Mouse (Mus musculus) heart, postnatal 36 days (tissue): ENCODE measurements around the gene Dgat2. TPM values are rescaled to one million over a fixed set of nuclear protein-coding genes. Genes with fewer than 3 reads are reported as not detected.

ENCODE experiments used
- DNase-seq, 2 experiments: peaks; one replicate each; pipeline ENCODE4 v3.0.0; 2021 to 2022
- intact Hi-C: fragments of 180-260 bp; cut with DNase I; formaldehyde crosslinking; loops from one replicate; pipeline ENCODE4 v1.15.1; 2025
- total RNA-seq, 2 experiments: library from RNA; stranded (reverse); gene quantifications; 2 replicates each; pipeline ENCODE4 v1.2.3; 2021

Dgat2 gene
- total RNA-seq, result 100 to 1,000 TPM; 395 to 404 TPM

DNA sequence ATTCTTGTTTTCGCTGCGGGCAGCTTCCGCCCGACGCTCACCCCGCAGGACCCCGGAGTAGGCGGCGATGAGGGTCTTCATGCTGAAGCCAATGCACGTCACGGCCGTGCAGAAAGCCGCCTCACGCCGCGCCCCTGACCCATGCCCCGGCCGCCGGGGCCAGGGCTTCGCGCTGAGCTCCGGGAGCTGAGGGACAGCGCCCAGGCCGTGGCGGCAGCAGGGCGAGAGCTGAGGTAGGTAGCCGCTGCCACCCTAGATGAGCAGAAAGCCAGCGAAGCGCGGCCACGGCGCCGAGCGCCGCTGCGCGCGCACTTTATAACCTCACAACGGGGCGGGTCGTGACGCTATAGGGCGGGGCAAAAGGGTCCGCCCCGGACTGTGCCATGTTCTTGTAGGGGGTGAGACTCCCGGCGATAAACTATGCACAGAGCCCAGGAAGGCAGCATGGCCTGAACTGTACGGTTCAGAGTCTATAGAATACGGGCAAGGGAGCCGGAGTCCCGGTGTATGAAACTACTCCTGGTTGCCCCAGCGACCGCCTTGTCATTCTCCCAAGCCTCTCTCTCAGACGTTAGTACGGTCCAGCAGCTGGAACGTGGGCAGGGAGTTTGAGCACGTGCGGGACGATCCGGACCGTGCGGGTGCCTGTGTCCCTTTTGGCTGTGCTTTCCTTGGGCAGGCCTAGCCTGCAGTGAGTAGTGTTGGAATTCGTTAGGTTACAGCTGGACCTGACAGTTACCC lies at the start of gene Dgat2:
Gene Dgat2 (minus strand): TSS at position 288 of the 741 bp plus-strand sequence.
- DNase-seq, result peak; percentile 93 to 97
- intact Hi-C loops, result no loop called here

DNA sequence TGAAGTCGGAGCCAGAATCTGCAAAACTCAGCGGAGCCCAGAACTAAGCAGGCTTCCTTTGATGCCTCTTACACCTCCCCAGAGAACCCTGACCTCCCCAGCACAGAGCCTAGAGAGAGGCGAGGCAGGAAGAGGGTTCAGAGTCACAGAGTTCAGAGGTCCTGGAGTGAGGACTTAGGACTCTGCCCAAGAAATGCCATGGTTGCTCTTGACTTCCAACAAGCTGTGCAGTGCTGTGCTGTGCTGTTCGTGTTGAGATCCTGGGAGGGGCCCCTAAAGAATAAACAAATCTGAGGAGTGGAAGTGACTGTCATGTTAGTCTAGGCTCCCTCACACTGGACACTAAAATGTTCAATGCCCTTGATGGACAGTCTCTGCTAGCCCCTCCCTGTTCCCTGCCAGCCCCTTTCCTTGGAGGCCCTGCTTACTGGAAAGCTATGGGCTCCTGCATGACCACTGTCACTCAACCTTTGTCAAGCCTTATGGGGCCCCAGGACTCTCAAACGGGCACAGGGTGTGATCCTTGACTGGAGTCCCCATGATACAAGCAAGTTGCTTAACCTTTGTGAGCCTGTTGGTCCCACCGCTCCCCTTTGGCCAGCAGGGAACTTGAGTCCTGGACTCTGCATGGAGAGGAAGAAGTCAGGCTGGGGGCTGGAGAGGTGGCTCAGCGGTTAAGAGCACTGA lies 47.7 kb upstream of the Dgat2 start:
- intact Hi-C loops, result loop anchor here (5.0 kb wide), 1 partner anchor 123 kb away; no protein-coding TSS in a partner anchor
- no peak for DNase-seq

DNA sequence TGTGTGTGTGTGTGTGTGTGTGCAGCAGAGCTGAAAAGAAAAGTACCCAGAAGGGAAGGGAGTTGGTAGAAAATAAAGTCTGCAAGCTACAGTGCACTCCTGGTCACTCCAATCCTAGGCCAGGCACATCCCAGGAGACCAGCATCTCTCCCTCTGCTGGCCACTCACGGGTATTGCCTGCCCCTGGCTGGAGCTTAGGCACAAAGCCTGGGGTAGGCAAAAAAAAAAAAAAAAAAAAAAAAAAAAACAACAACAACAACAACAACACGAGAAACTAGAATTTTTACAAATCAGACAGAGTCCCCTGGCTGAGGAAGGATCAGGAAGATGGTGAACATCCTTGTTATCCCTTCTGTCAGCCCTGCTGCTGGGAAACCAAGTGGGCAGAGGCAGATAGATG lies 46.9 kb upstream of the Dgat2 start:
- peak in 1 of 2 experiments; percentile 39 for DNase-seq
- intact Hi-C loops, result no loop called here

DNA sequence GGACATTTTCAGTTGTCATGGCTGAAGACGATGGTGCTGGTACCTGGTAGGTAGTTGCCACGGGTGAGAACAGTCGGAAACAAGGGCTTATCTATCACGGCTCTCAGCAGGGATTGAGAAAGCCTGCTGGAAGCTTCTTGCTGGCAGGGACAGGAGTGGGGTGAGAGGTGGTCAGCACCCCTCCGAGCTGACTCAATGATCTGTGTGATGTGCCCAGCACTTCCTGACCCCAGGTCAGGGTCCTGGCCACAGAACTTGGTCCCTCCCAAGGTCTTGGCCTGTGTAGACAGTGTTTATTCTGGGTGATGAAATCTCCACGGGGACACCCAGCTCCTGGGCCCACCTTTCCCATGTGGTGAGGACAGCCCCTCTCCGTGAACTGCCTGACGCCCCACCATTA lies 46.3 kb upstream of the Dgat2 start:
- intact Hi-C loops, result no loop called here

DNA sequence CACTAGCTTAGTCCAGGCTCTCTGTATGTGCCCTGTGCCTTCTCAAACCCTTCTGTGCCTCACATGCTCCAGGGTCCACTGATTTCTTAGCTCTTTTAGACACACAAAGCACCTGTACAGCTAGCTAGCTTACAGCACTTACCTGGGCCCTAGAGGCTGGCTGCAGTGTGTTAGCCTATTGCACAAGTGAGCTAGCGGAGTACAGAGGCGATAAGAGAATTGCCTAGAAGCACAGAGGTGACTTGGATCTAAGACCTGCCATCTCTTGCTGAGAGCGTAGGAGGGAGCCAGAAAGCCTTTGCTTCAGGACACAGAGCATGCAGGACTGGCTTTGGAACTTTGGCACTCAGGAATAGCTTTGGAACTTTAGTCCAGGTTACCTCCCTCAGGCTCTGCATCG lies 44.7 kb upstream of the Dgat2 start:
- DNase-seq, result no peak
- intact Hi-C loops, result no loop called here

More for the DNA sequence above, 46.3 kb upstream of the Dgat2 start:
- no peak for DNase-seq

DNA sequence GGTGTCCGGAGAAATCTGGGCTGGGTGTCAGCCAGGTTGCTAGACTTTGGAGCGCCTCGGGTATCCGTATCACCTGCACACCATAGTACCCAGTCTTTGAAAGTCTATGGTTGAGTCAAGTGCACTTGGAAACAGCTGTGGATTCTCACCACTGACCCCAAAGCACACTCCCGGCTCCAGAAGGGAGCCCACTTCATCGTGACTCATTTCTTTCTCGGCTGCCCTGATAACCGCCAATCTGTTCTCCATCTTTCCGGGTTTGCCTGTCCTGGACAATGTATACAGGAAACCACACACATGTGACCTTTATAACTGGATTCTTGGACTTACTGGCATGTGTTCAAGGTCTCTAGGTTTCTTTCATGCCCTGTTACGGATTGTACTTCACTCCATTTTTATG lies 44.1 kb upstream of the Dgat2 start:
- DNase-seq, result no peak
- intact Hi-C loops, result no loop called here

DNA sequence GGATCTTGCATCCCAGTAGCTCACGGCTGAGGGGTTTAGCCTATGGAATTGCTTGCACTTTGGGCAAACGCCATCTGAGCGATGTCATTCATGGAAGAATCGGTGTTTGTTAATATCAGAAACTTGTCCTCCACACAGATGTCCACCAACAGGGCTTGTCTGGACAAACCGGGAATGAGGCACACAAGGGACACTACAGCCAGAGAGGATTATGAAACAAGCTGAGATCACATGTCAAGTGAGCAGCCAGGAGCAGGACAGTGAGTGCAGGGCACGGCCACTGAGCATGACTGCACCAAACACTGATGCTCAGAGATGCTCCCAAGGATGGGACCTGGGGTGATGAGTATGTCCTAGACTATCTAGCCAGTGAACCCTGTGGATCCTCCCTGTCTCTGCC lies 42.9 kb upstream of the Dgat2 start:
- intact Hi-C loops, result no loop called here
- DNase-seq, result no peak

DNA sequence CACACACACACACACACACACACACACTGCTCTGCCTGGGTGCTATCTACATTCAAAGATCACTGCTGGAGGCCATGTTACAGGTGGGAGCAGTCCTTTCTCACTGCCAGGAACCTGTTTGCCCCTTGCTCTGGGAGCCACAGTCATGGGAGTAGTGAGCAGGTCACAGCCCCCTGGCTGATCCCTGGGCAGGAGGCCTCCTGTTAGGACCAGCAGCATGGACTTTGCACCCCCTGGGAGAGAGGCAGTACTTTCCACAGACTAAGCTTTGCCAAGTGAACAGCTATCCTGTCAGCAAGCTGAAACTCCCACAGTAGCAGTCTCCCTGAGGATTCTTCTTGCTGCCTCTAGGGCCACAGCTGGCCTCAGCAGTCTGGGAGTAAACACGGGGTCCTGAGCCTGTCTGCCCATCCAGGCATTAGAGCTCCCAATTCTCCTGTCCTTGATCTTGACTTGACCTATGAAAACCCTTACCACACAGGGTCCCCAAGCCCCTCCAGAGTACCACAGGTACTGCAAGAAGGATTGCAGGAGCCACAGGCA lies 42.2 kb upstream of the Dgat2 start:
- intact Hi-C loops, result no loop called here
- DNase-seq, result no peak

DNA sequence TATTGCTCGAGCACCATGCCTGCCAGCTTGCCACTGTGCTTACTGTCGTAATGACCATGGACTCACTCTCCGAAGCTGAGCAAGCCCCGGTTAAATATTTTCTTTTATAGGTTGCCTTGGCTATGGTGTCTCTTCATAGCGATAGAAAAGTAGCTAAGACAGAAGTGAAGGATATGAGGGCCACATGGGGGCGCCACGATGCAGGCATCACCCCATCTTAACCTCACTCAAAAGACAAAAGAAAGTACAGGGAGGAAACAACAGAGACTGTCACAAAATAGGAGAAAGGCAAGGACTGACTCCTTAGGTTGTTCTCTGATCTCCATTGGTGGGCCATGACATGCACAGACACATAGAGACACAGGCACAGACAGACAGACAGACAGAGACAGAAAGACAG lies 41.7 kb upstream of the Dgat2 start:
- DNase-seq, result no peak
- intact Hi-C loops, result no loop called here

DNA sequence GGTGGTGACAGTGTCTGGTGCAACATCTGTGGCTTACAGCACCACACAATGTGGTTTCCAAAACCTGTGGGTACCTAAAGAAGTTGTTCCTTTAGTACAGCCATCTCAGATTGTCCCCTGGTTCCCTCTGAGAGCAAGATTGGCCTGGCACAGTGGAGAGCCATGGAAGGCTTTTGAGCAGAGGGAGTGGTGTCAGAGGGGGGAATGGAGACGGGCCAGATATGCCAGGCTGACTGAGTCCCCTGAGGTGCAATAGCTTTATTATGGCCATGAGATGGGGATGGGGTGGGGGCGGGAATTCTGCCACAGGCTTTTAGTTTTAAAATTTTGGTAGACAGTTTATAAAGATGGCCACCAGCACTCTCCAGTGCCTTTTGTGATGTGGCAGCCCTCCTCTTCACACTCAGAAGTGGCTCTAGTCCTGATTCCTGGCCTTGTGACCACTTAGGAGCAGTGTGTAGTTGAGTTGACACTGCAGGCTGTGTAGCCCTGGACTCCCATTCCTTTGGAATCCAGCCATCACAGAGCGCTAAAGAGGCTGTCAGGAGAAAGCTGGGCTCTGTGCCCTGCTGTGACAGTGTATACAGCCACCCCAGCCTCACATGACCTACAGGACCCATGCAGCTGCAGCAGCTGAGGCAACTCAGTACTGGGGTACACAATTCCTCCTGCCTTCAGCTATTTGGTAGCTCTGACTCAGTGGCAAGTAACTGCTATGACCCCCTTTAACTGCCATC lies 35.0 kb upstream of the Dgat2 start:
- DNase-seq, result peak; percentile 51 to 57
- intact Hi-C loops, result no loop called here

DNA sequence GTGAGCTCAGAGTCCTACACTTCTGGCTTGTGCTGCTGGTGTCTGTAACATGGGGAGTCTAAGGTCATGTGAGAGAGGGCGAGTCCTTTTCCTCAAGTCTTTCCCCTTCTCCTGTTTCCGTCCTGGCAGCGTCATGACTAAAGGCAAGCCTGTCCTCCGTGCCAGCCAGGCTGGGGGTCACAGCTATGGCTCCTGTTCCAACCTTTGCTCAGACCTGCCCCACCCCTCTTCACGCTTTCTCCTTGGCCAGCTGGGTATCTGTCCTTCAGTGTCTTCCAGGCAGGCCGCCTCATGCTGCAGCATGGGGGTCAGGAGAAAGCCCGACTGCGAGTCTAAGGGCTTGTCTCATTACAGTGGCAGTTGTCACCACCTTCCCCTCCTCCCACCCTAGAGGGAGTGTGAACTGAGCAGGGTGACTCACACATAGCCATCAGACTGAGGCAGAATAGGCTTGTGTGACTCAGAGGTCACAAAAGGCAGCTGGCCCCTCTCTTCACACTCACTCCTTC lies 32.9 kb upstream of the Dgat2 start:
- intact Hi-C loops, result no loop called here
- DNase-seq, result peak in 1 of 2 experiments; percentile 51

DNA sequence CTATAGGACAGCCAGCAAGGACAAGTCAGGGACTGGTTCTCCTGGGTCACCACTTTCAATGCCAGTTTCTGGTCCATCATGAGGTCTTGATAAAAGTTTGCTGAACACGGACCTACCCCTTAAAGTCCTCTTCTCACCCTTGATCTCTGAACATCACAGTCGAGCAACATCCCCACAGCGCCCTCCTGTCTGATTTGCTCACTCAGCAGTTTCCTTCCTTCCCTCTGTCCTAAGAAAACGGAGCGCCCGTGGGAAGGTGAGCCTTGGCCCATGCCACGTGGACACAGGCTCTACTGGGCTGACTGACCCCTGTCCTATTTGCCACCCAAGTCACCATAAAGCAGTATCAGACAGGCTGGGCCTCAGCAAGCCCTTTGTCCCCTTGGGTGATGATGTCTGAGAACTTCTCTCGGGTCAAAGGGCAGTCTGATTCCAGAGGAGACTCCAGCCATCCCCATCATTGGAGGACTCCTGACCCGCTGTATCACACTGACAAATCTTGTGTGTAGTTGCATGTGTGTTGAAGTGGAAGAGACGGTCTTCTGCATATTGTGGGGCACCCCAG lies 32.2 kb upstream of the Dgat2 start:
- DNase-seq, result no peak
- intact Hi-C loops, result no loop called here

DNA sequence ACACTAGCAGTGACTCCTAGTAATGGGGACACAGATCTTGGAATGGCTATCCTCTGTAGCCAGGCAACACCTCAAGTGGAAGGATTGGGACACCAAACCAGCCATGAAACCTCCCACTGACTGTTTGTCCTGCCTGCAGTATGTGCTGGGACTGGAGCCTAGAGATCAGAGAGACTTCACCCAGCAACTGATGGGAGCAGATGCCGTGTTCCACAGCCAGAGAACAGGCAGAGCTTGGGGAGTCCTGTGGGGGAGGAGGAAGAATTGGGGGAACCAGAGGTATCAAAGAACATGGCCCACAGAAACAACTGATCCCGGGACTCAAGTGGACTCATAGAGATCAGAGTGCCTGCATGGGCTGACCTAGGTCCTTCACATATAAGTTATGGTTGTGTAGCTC lies 31.2 kb upstream of the Dgat2 start:
- intact Hi-C loops, result no loop called here
- DNase-seq, result no peak

DNA sequence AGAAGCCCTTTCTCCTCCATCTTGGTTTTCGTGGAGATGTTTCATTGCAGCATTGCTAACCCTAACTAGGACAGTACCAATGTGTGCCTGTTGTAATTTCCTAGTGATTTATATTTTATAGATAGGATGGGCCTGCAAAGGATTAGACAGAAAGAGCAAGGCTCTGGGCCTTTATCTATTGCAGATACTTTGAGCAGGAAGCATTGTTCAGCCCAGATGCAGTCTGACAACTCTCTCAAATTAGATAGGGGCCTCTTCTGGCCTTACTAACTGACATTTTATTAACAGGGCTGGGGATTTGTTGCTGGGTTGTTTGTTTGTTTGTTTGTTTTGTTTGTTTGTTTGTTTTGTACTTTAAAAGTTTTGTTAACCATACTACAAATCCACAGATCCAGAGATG lies 30.5 kb upstream of the Dgat2 start:
- intact Hi-C loops, result no loop called here

DNA sequence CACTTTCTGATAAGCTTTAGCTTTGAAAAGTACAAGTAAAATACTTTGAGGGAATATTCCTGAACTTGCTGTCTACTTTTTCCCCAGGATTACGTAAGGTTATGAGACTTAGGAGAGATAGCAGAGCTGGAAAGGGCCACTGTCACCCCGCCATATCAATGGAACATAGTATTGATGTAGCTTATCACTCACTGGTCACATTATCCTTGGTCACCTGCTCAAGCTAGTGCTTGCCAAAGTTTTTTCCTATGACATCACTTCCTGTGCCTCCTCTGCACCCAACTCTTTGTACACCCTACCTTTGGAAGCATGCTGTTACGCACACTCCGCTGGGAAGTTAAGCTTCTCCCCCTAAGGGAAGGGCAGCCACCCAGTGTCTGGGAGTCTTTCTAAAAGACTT lies 26.2 kb upstream of the Dgat2 start:
- intact Hi-C loops, result no loop called here

More for the DNA sequence above, 30.5 kb upstream of the Dgat2 start:
- DNase-seq, result no peak

DNA sequence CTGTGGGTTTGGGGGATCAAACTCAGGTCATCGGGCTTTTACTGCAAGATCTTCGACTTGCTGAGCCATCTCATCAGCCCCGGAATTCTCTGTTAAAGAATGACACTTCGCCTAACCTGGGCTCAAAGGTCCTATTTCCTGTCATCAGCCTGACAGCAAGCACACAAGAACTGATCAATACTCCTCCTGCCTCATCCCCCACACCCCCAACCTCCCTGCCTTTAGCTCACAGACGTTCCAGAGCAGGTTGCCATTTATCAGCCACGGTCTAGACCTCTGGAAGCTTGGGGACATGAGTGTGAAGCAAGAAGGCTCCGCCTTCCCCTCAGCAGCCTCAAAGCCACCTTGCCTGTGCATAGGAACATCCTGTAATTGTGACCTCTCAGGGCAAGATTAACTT lies 23.8 kb upstream of the Dgat2 start:
- intact Hi-C loops, result no loop called here
- no peak for DNase-seq

More for the DNA sequence above, 26.2 kb upstream of the Dgat2 start:
- no peak for DNase-seq

DNA sequence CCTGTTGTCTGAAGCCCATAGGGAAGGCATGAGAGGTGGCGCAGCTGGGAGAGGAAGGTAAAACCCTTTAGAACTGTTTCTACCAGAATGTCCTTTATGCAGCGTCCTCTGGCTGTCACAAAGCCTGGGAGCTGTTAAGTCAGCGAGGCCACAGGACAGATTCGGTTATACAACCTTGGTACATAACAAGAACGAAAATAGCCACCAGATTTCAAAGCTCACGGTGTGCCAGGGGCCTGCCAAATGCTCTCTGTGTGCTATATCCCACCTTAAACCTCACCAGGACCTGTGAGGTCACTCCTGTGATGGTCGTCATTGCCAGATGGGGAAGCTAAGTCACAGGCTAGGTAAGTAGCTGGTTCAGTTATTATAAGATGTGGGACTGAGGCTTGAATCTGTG lies 19.6 kb upstream of the Dgat2 start:
- intact Hi-C loops, result no loop called here
- peak in 1 of 2 experiments; percentile 42 for DNase-seq

DNA sequence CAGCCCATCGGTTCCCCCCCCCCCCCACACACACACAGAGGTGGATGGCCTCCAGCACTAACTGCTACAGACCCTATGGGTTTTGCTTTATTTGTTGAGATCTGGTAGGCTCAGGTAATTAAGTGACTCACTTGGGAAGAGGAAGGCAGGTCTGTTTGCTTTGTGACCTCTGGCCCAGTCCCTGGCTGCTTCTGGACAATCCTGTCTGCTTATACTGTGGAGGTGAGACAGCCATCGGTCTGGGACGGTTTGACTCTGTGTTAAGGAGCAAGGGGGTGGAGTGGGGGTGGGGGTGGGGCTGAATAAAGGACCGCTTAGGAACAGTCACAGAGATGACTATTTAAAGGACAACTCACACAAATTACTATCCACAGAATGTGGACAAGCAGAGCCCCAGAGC lies 17.8 kb upstream of the Dgat2 start:
- DNase-seq, result no peak
- intact Hi-C loops, result no loop called here

DNA sequence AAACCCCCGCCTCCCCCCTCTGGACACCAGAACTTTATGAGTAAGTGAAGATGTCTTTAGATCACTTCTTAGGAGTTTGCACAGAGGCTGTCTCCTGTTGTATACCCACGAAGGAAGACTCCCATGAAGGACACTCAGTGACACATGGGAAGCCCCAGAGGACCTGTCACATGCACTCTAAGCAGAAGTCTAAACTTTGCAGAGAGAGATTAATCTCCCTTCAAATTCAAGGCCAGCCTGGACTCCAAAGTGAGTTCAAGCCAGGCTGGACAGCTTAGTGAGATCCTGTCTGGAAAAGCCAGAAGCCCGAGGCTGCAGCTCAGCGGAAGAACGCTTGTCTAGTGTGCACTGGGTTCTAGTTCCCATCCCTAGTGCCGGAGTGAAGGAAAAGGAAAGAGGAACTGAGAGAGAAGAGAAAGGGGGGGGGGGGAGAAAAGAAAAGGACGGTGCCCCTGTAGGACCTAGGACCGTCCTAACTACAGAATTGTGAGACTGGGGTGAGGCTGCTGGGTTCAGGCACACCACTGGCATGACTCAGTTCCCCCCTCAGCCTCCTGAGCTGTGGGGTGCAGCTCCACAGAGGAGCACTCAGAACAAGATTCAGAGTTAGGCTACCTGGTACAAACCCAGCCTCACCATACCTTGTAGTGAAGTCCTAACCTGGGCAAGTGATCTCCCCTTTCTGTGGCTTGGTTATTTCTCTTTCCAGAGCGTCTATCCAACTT lies 17.1 kb upstream of the Dgat2 start:
- intact Hi-C loops, result no loop called here
- no peak for DNase-seq

DNA sequence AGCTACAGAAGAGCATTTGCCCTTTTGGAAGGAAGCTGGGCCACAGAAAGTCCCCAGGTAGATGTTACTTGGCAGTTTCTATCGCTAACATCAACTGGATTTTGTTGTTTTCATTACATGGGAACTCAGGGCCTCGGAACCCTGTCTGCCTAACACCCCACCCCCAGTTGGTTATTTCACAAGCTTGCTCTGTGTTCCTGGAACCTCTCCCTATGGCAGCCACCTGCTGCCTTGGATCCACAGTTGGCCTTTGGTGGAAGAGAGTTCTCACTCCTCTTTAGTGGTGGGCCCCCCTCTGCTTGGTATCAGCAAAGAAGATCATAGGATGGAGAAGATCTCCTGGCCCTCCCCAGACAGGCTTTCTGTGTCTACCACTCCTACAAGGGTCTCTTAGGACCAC lies 16.3 kb upstream of the Dgat2 start:
- no peak for DNase-seq
- intact Hi-C loops, result no loop called here
